Mouse (Mus musculus): ENCODE measurements around the gene Nme8.

- TF ChIP-seq POLR2AphosphoS5 (IDR thresholded peaks at IDR 0.05; ENCODE audit: insufficient replicate concordance, low read depth, low read length) (no peak), CTCF (IDR thresholded peaks at IDR 0.05; ENCODE audit: low read depth, low read length) (0 out of 2 replicates have a peak, but pooled peaks have one; percentile 9), GATA2 (IDR thresholded peaks at IDR 0.05; ENCODE audit: borderline replicate concordance, low read depth, low read length) (no peak), GATA1 (IDR thresholded peaks at IDR 0.05; ENCODE audit: borderline replicate concordance, low read length) (no peak), TAL1 (conservative IDR thresholded peaks at IDR 0.05; ENCODE audit: low read depth, low read length) (no peak)
Measured at GRCm38 (mm10) chr13:19684007-19684406, 13.6 kb downstream of the Nme8 start.
